ENCODE assay signal across 10 mouse cellular contexts in the genomic region with DNA sequence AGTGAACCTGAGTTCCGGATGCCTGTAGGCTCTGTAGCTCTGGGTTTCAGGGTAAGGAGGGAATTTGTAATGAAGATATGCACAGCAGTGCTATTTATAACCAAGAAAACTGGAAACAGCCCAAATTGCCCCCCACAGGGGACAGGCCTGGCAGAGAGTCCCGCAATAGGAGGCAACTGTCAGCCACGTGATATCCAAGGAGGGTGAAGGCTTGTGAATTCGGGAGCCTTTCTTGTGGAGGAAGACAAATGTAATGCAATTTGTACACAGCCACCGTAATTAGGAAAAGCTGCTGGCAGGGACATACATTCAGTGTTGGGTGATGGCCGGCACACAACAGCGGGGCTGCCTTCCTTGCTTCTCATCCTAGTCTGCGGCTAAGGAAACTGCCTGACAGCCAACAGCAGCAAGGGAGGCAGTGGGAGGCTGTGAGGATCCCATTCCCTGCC. TPM values are rescaled to one million over a fixed set of nuclear protein-coding genes. Genes with fewer than 3 reads are reported as not detected.
DNase-seq lines count a peak whose midpoint lies in the region; ATAC-seq and TF ChIP-seq lines count a peak whose summit lies in the region.
"Had no signal": no experiment of that assay in that cellular context is flagged by ENCODE, and none has a peak within 500 bp of the region (broad histone marks: within the 10 kb centered on the region; RNA-seq: fewer than 3 reads in every experiment).

No protein-coding gene starts in this region.

- H3K4me1 ChIP-seq in heart, embryonic 15.5 days (replicated peaks): peaks cover 15% of the 10 kb centered on the region
- H3K4me1 ChIP-seq in heart, embryonic 11.5 days (ENCODE audit: control insufficient read depth, insufficient read depth, low read length): peaks cover 7% of the 10 kb centered on the region
- H3K4me1 ChIP-seq in lung, adult 2 months (ENCODE audit: control insufficient read depth, insufficient read depth, low read length): no peaks in the 10 kb centered on the region
- H3K4me1 ChIP-seq in neural tube, embryonic 14.5 days (ENCODE audit: control insufficient read depth, insufficient read depth, low read length): peaks cover 4% of the 10 kb centered on the region; the same call in 1 of the 2 replicates

- H3K4me2 ChIP-seq in heart, embryonic 15.5 days: peak overlapping the region; percentile 14
- no peak overlapping the region for H3K4me2 ChIP-seq in heart, embryonic 11.5 days
- H3K4me2 ChIP-seq in neural tube, embryonic 14.5 days (ENCODE audit: low read depth, low read length): no peak overlapping the region

- no peak overlapping the region for H3K9ac ChIP-seq in heart, embryonic 15.5 days
- no peak overlapping the region for H3K9ac ChIP-seq in heart, embryonic 11.5 days (ENCODE audit: low read depth, low read length)
- H3K9ac ChIP-seq in neural tube, embryonic 14.5 days (replicated peaks; ENCODE audit: low read depth, low read length): no peak overlapping the region

- no peaks in the 10 kb centered on the region for H3K9me3 ChIP-seq in heart, embryonic 15.5 days (replicated peaks)
- H3K9me3 ChIP-seq in heart, embryonic 11.5 days (replicated peaks; ENCODE audit: control insufficient read depth, low read length): no peaks in the 10 kb centered on the region
- H3K9me3 ChIP-seq in neural tube, embryonic 14.5 days (ENCODE audit: control insufficient read depth, low read length): no peaks in the 10 kb centered on the region

- no peak overlapping the region for H3K4me3 ChIP-seq in heart, embryonic 15.5 days
- H3K4me3 ChIP-seq in heart, embryonic 11.5 days (ENCODE audit: low read depth, low read length): no peak overlapping the region
- no peak overlapping the region for H3K4me3 ChIP-seq in lung, adult 2 months (replicated peaks; ENCODE audit: extremely low read depth, low read depth, low read length)
- H3K4me3 ChIP-seq in neural tube, embryonic 14.5 days (ENCODE audit: low read depth, low read length): no peak overlapping the region

- peak overlapping the region; percentile 67 for H3K27ac ChIP-seq in heart, embryonic 15.5 days
- H3K27ac ChIP-seq in heart, embryonic 11.5 days (ENCODE audit: low read depth, low read length): no peak overlapping the region
- peak overlapping the region; percentile 28; the same call in 1 of the 2 replicates for H3K27ac ChIP-seq in neural tube, embryonic 14.5 days (ENCODE audit: low read depth, low read length)

- ATAC-seq in heart, embryonic 15.5 days (replicated peaks; ENCODE audit: insufficient number of reproducible peaks, insufficient read depth, low FRiP score, low read depth): peak; percentile 50; the same call in 1 of the 2 replicates
- no peak for ATAC-seq in heart, embryonic 11.5 days (replicated peaks; ENCODE audit: insufficient number of reproducible peaks, low FRiP score, low TSS enrichment)
- ATAC-seq in neural tube, embryonic 14.5 days (ENCODE audit: low read depth): peak; percentile 54; the same call in 1 of the 2 replicates
- ATAC-seq: inflammation-experienced regulatory T-cells, adult 6 months had no signal

- WGBS in heart, embryonic 15.5 days: 34% methylated on average over 8 of the region's 8 CpGs
- 59% methylated on average over 8 of the region's 8 CpGs for WGBS in heart, embryonic 11.5 days (ENCODE audit: insufficient replicate concordance)
- WGBS in lung, adult 2 months: 66% methylated on average over 8 of the region's 8 CpGs
- WGBS in neural tube, embryonic 14.5 days: 51% methylated on average over 8 of the region's 8 CpGs

- DNase-seq in lung, postnatal 10 days: peak; percentile 27
- no peak for DNase-seq in lung, adult 2 months
- DNase-seq in cerebellum, adult 18-20 months: peak; percentile 74 to 77
- no peak for DNase-seq in embryo, embryonic 10.5 days (ENCODE audit: low spot score)
- DNase-seq in kidney, adult 11 months: no peak
- DNase-seq: spleen, adult 18-20 months had no signal

- TF ChIP-seq POLR2A in lung, adult 2 months (IDR thresholded peaks at IDR 0.05; ENCODE audit: borderline replicate concordance, extremely low read depth, low read depth, low read length): no peak

- TF ChIP-seq CTCF in lung, adult 2 months (IDR thresholded peaks at IDR 0.05; ENCODE audit: insufficient read depth, low read length): no peak

- no peaks in the 10 kb centered on the region for H3K36me3 ChIP-seq in heart, embryonic 15.5 days
- no peaks in the 10 kb centered on the region for H3K36me3 ChIP-seq in heart, embryonic 11.5 days (ENCODE audit: control insufficient read depth, insufficient read depth, low read length)
- no peaks in the 10 kb centered on the region for H3K36me3 ChIP-seq in neural tube, embryonic 14.5 days (ENCODE audit: control insufficient read depth, insufficient read depth, low read length)

- peaks cover 17% of the 10 kb centered on the region for H3K27me3 ChIP-seq in heart, embryonic 15.5 days
- peaks cover 7% of the 10 kb centered on the region for H3K27me3 ChIP-seq in heart, embryonic 11.5 days (ENCODE audit: control insufficient read depth, insufficient read depth, low read length)
- H3K27me3 ChIP-seq in neural tube, embryonic 14.5 days (ENCODE audit: control insufficient read depth, insufficient read depth, low read length): no peaks in the 10 kb centered on the region

RNA-seq across cellular contexts. Expression of a gene that starts 9.5 kb away (rescaled TPM):
- polyA plus RNA-seq in heart, embryonic 15.5 days (2015; fragmentation: Nextera tagmentation; extraction: Ambion mirVana): 2.8 and 3.5 TPM in 2 replicates
- polyA plus RNA-seq in heart, embryonic 11.5 days (2014; fragmentation: Nextera tagmentation; extraction: Ambion mirVana): 2.4 and 2.7 TPM in 2 replicates
- polyA plus RNA-seq in lung, adult 2 months (2012; rRNA removed): 13.8 and 17.8 TPM in 2 replicates
- 106 and 144 TPM in 2 replicates for polyA plus RNA-seq in neural tube, embryonic 14.5 days (2014; fragmentation: Nextera tagmentation; extraction: Ambion mirVana)

Comparison
In these comparisons a context has a peak if more than half of its experiments do, and no peak if none do; other contexts are left out.
1. DNase-seq: peak in lung, postnatal 10 days (single experiment) and cerebellum, adult 18-20 months (2 of 2); none in lung, adult 2 months (single experiment), embryo, embryonic 10.5 days (single experiment) and kidney, adult 11 months (single experiment).